Mouse (Mus musculus) kidney, embryonic 14.5 days (tissue): Measurements from ENCODE around the gene Plin2. TPM values are rescaled to one million over a fixed set of nuclear protein-coding genes. Genes with fewer than 3 reads are reported as not detected.
"Not testable (repeated sequence)": the region's sequence is repeated elsewhere in the genome, so short reads cannot be mapped to it uniquely, and the experiment has no call there.

ENCODE experiments used
- ATAC-seq: fragments of 200-750 bp; cut with Nextera tagmentation; 2 replicates; pipeline ENCODE4 v1.8.0; 2017; ENCODE audit warnings: moderate number of reproducible peaks, mild to moderate bottlenecking, moderate TSS enrichment, moderate library complexity; ENCODE audit not compliant: low FRiP score, low TSS enrichment
- H3K27ac ChIP-seq: fragments of 300-500 bp; sonication (generic); 2 replicates; pipeline ENCODE4 v1.5.1; 2014; ENCODE audit warnings: low read depth, mild to moderate bottlenecking, low read length, moderate library complexity, mixed read lengths
- H3K27me3 ChIP-seq: fragments of 300-500 bp; sonication (generic); 2 replicates; pipeline ENCODE4 v1.6.1; 2014; ENCODE audit warnings: mild to moderate bottlenecking, low read length; ENCODE audit not compliant: control insufficient read depth, insufficient read depth
- H3K36me3 ChIP-seq: fragments of 300-500 bp; sonication (generic); 2 replicates; pipeline ENCODE4 v1.6.1; 2014; ENCODE audit warnings: low read length, mixed read lengths; ENCODE audit not compliant: control insufficient read depth, insufficient read depth
- H3K4me1 ChIP-seq: fragments of 300-500 bp; sonication (generic); 2 replicates; pipeline ENCODE4 v1.6.1; 2014; ENCODE audit warnings: low read length, mixed read lengths; ENCODE audit not compliant: control insufficient read depth, insufficient read depth
- H3K4me2 ChIP-seq: fragments of 300-500 bp; sonication (generic); replicated peaks from 2 replicates; pipeline ENCODE4 v1.6.1; 2014; ENCODE audit warnings: low read depth, mild to moderate bottlenecking, low read length
- H3K4me3 ChIP-seq: fragments of 300-500 bp; sonication (generic); 2 replicates; pipeline ENCODE4 v1.5.1; 2014; ENCODE audit warnings: mild to moderate bottlenecking, low read length
- H3K9ac ChIP-seq: fragments of 300-500 bp; sonication (generic); 2 replicates; pipeline ENCODE4 v1.6.1; 2014; ENCODE audit warnings: low read depth, mild to moderate bottlenecking, low read length, moderate library complexity
- H3K9me3 ChIP-seq: fragments of 300-500 bp; sonication (generic); 2 replicates; pipeline ENCODE4 v1.6.1; 2016; ENCODE audit warnings: low read length; ENCODE audit not compliant: control insufficient read depth
- WGBS: fragments of 180-500 bp; shearing (Covaris S2); extraction: QIAGEN DNeasy Blood & Tissue Kit; methylation state at CpG from one replicate; pipeline ENCODE4 v1.1.7; 2014; 5-methylcytosine and 5-hydroxymethylcytosine counted together
- polyA plus RNA-seq: library from polyadenylated mRNA; unstranded; fragments of >200 nt; fragmentation: Nextera tagmentation; extraction: Ambion mirVana; gene quantifications from 2 replicates; pipeline ENCODE4 v1.2.1, GENCODE M21; 2014

The Plin2 gene
- polyA plus RNA-seq, 1 experiment from 2014 or later, result 56.5 TPM

GRCm38 (mm10) chr4:86674739-86675138, 4.9 kb upstream of the Plin2 start:
- not testable (repeated sequence) for ATAC-seq, H3K27me3 ChIP-seq, H3K9ac ChIP-seq, H3K4me1 ChIP-seq, H3K36me3 ChIP-seq, H3K27ac ChIP-seq, H3K4me3 ChIP-seq, H3K9me3 ChIP-seq, H3K4me2 ChIP-seq

DNA sequence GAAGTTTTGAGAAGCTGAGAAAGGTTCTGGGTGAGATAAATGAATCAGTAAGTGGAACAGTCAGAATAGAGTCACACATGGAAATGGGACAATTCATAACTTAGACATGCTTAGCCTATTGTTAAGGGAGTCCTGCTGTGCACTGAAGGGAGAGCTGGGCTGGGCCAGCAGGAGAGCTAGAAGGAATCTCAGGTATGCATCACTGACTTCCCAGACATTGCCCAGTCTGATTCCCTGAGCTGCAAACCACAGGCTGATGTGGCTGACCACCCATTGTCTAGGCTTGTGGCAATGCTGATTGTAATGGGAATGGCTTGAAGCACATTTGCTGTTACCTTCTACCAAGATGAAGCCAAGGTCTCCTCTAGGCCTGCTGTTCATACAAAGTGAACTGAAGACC, 4.3 kb upstream of the Plin2 start:
- H3K4me2 ChIP-seq, H3K36me3 ChIP-seq, ATAC-seq, H3K27ac ChIP-seq, H3K27me3 ChIP-seq, H3K9me3 ChIP-seq, H3K9ac ChIP-seq, H3K4me1 ChIP-seq, H3K4me3 ChIP-seq: not testable (repeated sequence)

GRCm38 (mm10) chr4:86672450-86672849, 2.6 kb upstream of the Plin2 start:
- no peak overlapping the region for H3K4me2 ChIP-seq
- H3K4me3 ChIP-seq, result no peak overlapping the region
- H3K27me3 ChIP-seq, result no peaks in the 10 kb centered on the region
- H3K9me3 ChIP-seq, result no peaks in the 10 kb centered on the region
- WGBS, result 79% methylated on average over 7 of the region's 7 CpGs
- H3K36me3 ChIP-seq, result peaks cover 5% of the 10 kb centered on the region; the same call in 1 of the 2 replicates
- H3K9ac ChIP-seq, result no peak overlapping the region
- no peak for ATAC-seq
- H3K27ac ChIP-seq, result no peak overlapping the region
- peaks cover 7% of the 10 kb centered on the region; the same call in 1 of the 2 replicates for H3K4me1 ChIP-seq

- H3K4me3 ChIP-seq, result no peak overlapping the region
- no peak overlapping the region for H3K27ac ChIP-seq
- no peak for ATAC-seq
- no peak overlapping the region for H3K9ac ChIP-seq
- 32% methylated on average over 3 of the region's 3 CpGs for WGBS
- peaks cover 5% of the 10 kb centered on the region; the same call in 1 of the 2 replicates for H3K36me3 ChIP-seq
- H3K4me2 ChIP-seq, result no peak overlapping the region
- H3K4me1 ChIP-seq, result peaks cover 7% of the 10 kb centered on the region; the same call in 1 of the 2 replicates
- H3K27me3 ChIP-seq, result no peaks in the 10 kb centered on the region
- no peaks in the 10 kb centered on the region for H3K9me3 ChIP-seq
Observed at GRCm38 (mm10) chr4:86671803-86672202, 1.9 kb upstream of the Plin2 start.

- 77% methylated on average over 8 of the region's 8 CpGs for WGBS
- Histone ChIP-seq H3K4me1 (peaks cover 7% of the 10 kb centered on the region; the same call in 1 of the 2 replicates), H3K27me3 (no peaks in the 10 kb centered on the region), H3K4me3 (no peak overlapping the region), H3K4me2 (peak overlapping the region; percentile 60), H3K27ac (no peak overlapping the region), H3K9me3 (no peaks in the 10 kb centered on the region), H3K9ac (0 out of 2 replicates have a peak overlapping the region, but pooled peaks have one; percentile 79), H3K36me3 (peaks cover 8% of the 10 kb centered on the region; the same call in 1 of the 2 replicates)
- ATAC-seq, result no peak
Observed at GRCm38 (mm10) chr4:86670582-86671306, 884 bp upstream of the Plin2 start.

GRCm38 (mm10) chr4:86669241-86669753, 563 bp downstream of the Plin2 start:
- H3K36me3 ChIP-seq, result peaks cover 18% of the 10 kb centered on the region; the same call in 1 of the 2 replicates
- H3K27me3 ChIP-seq, H3K9me3 ChIP-seq, H3K4me1 ChIP-seq: not testable (repeated sequence)
- H3K9ac ChIP-seq, result peak overlapping the region; percentile 79
- peak overlapping the region; percentile 60 for H3K4me2 ChIP-seq
- peak; percentile 86 for ATAC-seq
- WGBS, result 12% methylated on average over 5 of the region's 6 CpGs
- peak overlapping the region; percentile 70 for H3K4me3 ChIP-seq
- H3K27ac ChIP-seq, result peak overlapping the region; percentile 59; the same call in 1 of the 2 replicates

DNA sequence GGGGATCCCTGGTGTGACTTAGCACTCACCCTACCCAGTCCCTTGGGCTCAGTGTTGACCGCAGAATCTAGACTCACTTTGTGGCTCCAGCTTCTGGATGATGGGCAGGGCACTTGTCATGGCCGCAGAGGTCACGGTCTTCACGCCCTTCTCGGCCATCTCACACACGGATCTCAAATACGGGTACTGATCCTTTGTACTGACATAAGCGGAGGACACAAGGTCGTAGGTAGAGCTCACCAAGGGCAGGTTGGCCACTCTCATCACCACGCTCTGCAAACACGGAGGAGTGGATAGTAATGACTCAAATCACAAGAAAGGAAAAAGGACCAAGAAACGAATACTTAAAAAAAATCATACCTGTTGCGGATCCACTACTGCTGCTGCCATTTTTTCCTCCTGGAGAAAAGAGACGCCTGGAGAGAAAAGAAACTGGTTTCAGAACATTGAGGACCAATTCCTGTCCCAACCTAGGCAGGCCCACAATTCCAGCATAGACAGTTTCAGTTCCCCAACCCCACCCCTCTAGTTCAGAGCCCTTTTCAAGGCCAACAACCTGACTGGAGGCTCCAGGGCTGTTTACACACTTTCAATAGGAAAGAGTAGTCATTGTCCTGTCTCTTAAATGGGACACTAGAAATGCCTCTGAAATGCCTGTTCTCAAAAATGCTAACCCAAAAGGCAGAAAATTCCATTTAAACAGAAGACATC, 1.4 kb downstream of the Plin2 start:
- ATAC-seq, result no peak
- WGBS, result 91% methylated on average over 14 of the region's 14 CpGs
- H3K9me3 ChIP-seq, result no peaks in the 10 kb centered on the region
- H3K4me2 ChIP-seq, result peak overlapping the region; percentile 60
- H3K9ac ChIP-seq, result no peak overlapping the region
- H3K4me1 ChIP-seq, result peaks cover 7% of the 10 kb centered on the region; the same call in 1 of the 2 replicates
- no peak overlapping the region for H3K27ac ChIP-seq
- H3K4me3 ChIP-seq, result peak overlapping the region; percentile 70; the same call in 1 of the 2 replicates
- peaks cover 23% of the 10 kb centered on the region; the same call in 1 of the 2 replicates for H3K36me3 ChIP-seq
- H3K27me3 ChIP-seq, result no peaks in the 10 kb centered on the region

DNA sequence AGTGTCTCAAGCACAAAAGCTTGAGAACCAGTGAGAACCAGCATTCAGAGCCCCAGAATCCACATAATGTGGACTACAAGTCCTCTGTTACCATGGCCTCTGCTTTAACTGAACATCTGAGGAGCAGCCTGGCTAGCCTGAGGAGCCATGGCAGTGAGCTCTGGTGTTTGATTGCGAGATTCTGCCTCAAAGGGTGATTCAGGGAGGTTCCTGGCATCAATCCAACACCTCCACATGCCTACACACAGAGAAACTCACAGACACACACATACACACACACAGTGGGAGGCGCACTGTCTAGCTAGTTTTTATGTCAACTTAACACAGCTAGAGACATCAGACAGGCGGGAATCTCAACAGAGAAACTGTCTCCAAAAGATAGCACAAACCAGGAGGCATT, 4.3 kb downstream of the Plin2 start:
- ATAC-seq, result no peak
- Histone ChIP-seq H3K4me2 (no peak overlapping the region), H3K36me3 (peaks cover 34% of the 10 kb centered on the region; the same call in 1 of the 2 replicates), H3K9ac (no peak overlapping the region), H3K9me3 (no peaks in the 10 kb centered on the region), H3K27ac (no peak overlapping the region), H3K4me3 (no peak overlapping the region), H3K27me3 (no peaks in the 10 kb centered on the region), H3K4me1 (peaks cover 7% of the 10 kb centered on the region; the same call in 1 of the 2 replicates)
- WGBS, result 79% methylated on average over 3 of the region's 3 CpGs

GRCm38 (mm10) chr4:86663919-86664318, 5.9 kb downstream of the Plin2 start:
- Histone ChIP-seq H3K4me2 (no peak overlapping the region), H3K36me3 (peaks cover 46% of the 10 kb centered on the region), H3K9me3 (no peaks in the 10 kb centered on the region), H3K27ac (no peak overlapping the region), H3K4me3 (no peak overlapping the region), H3K27me3 (no peaks in the 10 kb centered on the region), H3K4me1 (no peaks in the 10 kb centered on the region), H3K9ac (no peak overlapping the region)
- 81% methylated on average over 4 of the region's 4 CpGs for WGBS
- no peak for ATAC-seq
